Mouse (Mus musculus) frontal cortex, adult 2 months (tissue): ENCODE data around the gene Exoc3l. TPM values are rescaled to one million over a fixed set of nuclear protein-coding genes. Genes with fewer than 3 reads are reported as not detected.

Source experiments
- DNase-seq, 2 experiments: peaks; one replicate each; pipeline ENCODE4 v3.0.0; 2022; ENCODE audit warnings: low spot score in 1 of 2; ENCODE audit errors: extremely low spot score in 1 of 2
- polyA plus RNA-seq: library from polyadenylated mRNA; depleted of rRNA; stranded (reverse); fragments of >200 nt; gene quantifications from 2 replicates; pipeline ENCODE4 v1.2.3, GENCODE M21; 2012; rRNA removed

Exoc3l gene
- polyA plus RNA-seq: 2.2 and 2.4 TPM in 2 replicates

DNA sequence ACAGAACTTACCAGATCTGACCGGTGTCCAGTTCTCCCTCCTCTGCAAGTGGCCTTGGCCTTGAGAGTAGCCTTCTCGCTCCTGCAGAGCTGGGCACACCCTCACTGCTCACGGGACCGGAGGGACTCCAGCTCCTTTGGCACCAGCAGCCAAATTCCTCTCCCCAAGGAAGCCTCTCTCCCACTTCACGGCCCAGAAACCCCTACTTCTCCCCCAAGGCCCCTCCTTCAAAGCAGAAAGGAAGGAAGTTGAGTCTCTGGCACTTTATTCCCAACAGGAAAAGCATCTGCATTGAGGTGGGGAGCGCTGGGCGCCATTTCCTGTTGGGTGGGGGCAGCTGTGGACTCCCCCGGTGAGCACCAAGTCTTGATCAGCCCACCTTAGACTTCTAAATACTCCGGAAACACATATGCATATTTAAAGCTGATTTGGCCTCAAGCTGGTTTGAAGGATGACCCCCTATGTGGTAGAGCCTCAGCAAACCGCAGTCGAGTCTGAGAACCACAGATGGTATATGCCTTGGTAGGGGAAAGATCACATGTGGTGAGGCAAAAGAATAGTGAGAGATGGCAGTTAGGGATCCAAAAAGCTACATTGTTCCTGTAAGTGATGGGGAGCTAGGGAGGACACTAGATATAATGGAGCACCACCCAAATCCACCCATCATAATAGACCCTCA, at the start of gene Exoc3l:
Gene Exoc3l, minus strand, starts transcription at position 207 of the 679 bp plus-strand sequence.
- DNase-seq: no peak

DNA sequence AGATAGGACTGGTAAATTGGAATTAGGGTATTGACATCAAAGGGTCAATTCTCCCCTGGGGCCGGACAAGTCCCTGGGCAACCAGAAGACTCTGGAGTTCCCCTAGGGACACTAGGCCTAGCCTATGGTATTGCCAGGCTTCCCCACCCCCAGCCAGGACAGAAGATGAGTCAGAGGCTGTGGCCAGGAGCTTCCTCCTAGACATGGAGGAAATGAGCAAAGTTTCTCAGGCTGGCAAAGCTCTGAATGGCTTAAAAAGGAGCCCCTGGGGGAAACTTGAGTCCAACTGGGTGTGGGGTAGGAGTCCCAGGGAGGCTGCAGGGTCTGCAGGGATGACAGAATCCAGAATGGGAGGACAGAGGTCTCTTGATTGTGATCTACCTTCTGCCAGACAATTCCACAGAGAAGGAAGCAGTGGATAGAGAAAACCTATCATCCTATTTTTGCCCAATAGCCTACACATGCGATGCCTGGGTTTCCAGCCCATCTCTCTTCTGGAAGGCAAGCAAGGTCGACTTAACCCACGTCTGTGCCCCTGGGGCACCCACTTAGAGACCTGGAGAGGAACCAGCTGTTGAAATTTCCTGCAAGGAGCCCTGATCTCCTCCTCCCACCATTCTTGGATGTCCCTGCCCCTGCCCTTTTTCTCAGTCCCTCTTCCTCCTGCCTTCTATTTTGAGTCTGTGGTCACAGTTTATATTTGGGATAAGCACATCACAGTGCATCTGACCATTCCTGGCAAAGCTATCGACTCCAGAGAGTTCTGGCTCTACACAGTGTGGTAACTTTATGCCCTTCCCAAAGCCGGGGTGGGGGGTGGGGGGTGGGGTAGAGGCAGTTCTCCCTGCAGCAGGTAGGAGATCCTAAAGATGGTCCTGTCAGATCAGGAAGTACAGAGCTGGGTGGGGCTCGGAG, 49.4 kb upstream of the Exoc3l start:
- DNase-seq: peak in 1 of 2 experiments; percentile 31

DNA sequence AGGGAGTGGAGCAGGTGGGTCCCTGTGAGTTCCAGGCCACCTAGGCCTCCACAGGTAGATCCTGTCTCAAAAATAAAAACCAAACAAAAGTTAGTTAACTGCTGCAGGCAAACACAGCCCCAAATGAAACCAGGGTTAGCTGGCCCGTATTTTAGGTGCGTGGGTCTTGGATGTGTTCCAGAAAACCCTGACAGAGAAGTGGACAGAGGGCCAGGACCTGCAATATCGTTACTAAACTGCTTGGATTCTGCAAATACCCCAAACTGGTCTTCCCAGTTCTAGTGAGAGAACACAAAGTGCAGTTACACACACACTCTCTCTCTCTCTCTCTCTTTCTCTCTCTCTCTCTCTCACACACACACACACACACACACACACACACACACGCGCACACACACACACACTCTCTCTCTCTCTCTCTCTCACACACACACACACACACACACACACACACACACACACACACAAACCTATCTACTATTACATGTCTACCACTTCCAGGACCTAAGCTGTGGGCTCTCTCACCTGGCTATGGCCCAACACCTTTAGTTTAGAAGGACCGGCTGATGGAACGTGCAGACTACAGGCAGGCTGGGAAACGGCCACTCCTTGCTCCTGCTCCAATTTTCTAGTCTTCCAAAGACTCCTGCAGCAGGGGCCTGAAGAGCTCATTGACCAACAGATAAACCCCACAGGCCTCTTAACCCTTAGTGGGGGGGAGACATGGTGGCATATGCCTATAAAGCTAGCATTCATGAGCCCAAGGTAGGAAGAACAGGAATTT, 48.1 kb upstream of the Exoc3l start:
- DNase-seq: no peak

DNA sequence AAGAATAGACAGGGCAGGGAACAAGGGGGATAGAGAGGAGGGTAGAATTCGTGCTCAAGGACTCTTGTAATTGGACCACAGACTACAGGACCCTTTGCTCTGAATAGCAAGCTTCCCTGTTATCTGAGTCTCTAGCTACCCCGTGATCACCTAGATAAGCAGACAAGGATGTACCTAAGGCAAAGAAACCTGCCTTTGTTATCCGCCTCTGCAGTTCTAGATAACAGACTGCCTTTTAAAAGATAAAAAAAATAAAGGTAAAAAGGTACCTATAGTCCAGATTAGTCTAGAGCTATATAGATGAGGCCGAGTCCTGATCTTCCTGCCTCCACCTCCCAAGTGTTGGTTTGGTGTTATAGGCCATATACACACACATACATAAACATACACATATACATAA, 46.9 kb upstream of the Exoc3l start:
- no peak for DNase-seq

DNA sequence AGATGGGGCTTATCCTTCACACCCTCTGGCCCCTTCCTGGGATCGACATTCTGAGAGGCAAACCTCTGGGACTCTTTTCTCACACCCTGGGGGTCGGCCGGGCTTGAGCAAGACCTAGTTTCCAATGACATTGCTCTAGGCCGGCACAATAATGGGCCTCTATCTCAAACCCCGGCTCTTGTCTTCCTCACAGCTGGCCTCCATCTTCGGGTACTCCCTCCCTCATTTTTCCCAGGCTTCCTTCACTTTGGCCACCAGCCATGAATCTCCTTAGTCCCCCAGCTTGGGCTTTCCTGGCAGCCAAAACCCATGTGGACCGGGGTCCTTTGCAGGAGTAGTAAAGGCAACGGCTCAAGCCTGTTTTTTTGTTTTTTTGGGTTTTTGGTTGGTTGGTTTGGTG, 45.5 kb upstream of the Exoc3l start:
- no peak for DNase-seq

DNA sequence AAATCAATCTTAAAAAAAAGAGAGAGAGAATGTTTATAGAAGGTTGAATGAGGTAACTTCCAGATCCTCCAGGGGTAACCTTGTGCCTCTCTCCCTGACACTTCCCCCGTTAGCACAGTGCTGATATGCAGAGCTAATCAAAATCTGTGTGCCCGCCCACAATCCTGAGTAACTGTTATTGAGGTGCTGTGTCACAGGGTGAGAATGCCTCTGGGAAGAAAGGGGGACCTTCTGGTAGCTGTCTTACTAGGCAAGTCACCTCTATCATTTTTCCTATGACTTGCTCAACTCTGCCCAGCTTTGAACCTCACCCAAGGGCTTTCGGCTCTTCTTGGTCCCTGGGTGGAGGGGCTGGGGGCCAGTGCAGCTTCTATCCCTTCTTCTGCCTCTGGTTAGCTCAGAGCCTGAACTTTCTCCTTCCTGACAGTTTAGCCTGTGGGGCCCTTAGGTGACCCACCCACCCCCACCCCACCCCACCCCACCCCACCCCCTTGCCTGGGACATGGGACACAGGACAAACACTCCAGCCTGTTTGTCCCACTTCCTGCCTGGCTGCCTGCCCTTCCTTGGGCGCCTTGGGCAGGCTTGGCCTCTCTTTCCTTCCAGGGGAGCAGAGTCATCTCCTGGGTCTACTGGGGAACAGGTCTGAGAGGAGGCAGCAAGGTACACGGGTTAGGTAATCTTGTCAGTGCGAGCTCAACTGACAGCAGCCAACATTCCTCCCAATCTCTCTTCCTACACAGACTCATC, 44.2 kb upstream of the Exoc3l start:
- no peak for DNase-seq

DNA sequence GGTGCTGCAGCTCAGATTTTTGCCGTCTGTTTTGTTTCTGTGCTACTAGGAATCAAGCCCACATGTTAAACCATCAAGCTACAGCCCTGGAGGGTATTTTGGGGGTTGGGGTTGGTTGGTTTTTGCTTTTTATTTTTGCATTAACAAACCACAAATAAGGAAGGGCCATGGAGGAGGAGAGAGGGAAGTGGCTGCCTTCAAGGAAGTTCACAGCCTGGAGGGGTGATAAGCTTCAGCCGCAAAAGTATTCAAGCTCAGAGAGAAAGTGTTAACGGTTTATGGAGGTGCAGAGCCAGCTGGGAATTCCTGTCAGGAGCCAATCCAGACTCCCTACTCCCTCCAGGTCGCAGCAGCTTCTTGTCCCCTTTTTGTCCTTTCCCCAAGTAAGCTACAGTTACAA, 43.1 kb upstream of the Exoc3l start:
- DNase-seq: no peak

DNA sequence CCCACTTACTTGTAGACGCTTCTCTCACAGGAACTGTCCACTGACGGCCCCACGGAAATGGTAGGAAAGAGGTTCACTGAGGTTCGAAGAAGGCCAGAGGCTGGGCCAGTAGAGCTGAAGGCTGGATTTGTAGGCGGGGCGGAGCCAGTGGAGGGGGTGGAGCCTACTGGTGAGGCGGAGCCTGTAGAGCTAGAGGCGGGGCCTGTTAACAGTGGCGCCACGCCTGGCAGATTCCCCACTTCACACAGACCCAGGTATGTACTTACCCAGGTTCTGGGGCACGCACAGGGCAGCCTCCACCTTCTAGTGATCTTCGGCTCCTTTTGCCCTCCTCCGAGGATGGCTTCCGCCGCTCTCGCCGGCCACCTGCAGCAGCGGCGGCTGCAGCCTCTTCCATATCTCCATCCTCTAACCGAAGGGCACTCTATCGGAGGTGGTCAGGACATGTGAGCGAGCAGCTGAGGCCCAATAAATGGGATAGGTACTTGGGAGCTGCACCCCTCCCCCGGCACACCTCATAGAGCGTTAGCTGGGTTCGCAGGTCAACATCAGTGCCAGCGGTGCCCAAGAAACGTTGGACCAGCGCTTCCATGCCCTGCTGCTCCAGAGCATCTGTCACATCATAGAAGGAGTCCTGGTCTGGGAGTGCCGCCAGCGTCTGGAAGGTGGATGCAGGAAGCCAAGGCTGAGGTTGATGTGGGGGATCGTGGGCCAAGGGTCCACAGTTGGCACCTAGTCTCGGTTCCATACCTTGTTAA, 40.7 kb upstream of the Exoc3l start:
- DNase-seq: no peak

DNA sequence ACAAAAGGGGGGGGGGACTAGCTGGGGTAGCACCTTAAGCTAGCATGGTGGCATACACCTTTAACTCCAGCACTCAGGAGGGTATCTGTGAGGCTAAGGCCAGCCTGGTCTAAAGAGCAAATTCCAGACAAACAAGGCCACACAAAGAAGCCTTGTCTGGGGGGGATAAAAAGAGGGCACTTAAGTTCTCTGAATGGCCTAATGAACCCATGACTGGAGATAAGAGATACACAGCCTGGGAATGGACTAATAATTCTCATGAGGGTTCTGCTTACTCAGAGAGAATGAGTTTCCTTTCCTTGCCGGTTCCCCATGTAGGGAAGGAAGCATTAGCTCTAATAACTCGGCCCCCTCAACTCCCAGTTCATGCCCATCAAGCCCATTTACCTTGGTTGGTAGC, 36.6 kb upstream of the Exoc3l start:
- DNase-seq: no peak

DNA sequence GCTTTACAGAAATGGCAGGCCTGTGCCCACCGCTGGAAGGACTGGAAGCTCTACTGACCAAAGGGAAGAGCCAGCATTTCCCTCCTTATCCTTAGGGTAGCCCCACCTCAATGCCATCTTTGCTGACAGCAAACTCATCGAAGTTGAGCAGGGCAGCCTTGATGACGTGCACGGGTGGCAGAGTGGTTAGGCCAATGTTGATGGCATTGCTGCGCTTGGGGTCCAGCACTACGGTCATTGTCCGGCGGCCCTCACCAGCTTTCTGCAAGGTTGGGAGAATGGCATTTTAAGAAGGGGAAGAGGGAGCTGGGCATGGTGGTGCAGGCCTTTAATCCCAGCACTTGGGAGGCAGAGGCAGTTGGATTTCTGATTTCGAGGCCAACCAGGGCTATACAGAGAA, 36.0 kb upstream of the Exoc3l start:
- no peak for DNase-seq

DNA sequence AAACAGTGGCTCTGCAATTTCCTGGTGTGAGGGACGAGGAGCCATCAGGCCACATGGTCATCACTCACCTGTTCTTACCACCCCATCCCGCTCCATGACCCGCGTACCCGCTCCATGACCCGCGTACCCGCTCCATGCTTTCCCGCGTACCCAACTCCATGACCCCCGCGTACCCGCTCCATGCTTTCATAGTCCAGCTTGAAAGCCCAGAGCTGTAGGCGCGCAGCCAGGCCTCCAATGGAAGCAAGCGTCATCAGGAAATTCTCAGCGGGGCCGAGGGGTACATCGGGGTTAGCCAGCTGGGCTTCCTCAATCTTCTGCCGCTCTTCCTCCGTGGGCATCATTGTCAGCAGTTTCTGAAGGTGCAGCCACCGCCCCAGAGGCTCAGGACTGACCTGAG, 35.6 kb upstream of the Exoc3l start:
- DNase-seq: no peak

DNA sequence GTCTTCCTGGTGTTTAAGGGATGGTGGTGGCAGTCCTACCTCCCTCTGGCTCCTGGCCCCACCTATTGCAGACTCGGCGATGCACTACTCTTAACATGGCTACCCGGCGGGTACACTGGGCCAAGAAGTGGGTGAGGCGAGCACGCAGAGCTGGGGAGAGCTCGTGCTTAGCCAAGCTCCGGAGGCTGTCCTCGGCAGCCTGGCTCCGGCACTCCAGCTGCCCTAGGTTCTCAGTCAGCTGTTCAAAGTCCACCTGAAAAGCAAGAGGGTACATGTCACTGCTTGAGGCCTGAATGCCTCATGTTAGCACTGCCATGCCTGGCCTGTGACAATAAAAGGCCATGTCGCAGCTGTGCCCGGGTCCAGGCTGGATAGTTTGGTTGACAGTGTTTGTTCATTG, 34.4 kb upstream of the Exoc3l start:
- no peak for DNase-seq

DNA sequence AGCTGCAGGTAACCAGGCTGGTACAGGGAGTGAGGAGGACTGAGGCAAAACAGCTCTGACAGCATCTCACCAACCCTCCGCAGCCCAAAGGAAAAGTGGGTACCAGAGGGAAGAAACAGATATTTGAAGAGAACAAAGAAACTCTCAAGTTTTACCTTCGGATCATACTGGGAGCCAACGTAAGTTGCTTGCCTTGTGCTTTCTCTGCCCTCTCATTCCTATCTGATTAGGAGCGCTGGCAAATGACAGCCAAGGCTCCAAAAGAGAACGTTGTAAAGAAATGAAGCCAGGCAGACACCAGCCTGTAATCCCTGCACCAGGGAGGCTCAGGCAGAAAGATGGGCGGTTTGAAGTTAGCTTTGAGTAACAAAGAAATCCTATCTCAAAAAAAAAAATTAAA, 31.1 kb upstream of the Exoc3l start:
- DNase-seq: no peak

DNA sequence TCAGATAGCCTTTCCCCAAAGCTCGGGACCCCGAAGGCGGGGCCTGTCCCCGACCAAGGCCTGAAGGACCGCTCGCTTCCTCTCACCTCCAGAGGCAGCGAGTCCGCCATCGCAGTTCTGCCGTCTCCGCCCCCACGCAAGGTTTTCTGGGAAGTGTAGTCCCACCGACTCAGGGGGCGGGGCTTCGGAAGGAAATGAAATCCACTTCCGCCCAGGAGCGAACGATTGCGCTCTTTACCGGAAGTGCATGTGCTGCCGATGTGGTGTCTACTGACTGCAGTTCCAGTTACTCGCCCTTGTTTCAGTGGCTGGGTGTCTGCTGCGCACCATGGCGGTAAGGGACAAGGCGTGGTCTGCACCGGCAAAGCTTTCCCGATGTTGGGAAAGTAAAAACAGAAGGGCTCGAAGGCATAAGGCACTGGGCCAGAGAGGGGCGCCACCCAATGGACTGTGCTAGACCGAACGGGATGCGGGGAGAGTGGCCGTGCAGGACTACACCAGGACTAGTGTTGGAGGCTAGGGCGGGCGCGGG, 30.3 kb upstream of the Exoc3l start, which contains the start of the genes Lrrc29 and Tmem208:
Gene Lrrc29, minus strand, starts transcription at position 138 of the 532 bp plus-strand sequence.
Gene Tmem208, plus strand, starts transcription at position 214 of the 532 bp plus-strand sequence.
- DNase-seq: peak; percentile 95 to 98

DNA sequence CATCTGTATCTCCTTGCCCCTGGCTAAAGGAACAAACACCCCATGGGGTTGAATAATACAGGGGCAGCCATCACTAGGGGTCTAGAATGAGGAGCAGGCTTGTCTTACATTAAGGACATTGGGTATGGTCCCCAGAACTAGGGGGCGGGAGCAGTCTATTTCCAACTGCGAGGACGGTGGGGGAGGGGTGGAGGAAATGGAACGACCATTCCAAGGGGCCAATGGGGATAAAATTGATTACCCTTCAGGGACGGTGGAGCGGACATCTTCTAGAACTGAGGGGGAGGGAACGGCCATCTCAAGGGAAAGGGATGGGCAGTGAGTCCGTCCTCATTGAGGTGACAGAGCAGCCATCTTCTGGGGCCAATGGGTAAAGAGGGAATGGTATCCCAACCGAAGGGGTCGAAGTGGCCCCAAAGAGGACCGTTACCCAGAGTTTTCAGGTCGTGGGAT, 29.8 kb upstream of the Exoc3l start:
- DNase-seq: no peak

DNA sequence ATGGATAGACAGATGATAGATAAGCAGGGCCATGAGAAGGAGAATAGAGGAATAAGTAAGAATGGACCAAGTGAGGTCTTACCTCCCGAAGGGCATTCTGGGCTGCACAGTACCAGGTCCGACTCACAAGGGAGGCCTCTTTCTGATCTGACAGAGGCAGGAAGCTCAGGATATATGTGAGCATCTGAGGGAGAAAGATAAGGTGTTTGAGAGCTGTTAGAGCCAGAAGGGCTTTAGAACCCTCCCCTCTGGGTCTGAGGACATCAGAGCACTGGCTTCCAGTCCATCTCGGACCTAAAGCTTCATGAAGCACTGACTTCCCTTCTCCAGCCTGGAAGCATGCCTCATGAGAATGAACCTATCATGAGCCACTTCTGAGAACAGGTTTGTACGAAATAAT, 27.3 kb upstream of the Exoc3l start:
- no peak for DNase-seq

DNA sequence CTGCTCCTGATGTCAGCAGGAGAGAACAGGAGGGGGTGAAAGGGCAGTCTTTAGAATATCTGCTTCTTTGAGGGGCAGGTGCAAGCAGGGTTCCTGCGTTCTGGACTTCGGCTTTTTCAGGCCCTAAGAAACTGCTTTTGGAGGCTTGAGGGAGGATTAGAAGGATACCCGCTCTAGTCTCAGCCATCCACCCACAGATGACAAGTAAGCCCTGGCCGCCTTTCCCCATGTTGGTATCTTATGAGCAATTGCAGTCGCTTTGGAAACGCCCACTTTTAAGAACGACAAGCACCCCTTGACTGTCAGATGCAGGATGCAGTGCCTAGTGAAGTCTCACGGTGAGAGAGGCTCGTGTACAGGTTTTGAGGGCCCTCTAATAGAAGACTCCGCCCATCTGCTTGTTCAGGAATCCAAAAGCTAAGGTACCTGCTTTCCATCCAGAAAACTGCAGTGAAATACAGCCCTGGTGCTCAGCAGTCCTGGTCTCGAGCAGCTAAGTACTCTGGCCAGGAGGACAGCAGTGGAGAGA, 22.8 kb upstream of the Exoc3l start:
- no peak for DNase-seq

DNA sequence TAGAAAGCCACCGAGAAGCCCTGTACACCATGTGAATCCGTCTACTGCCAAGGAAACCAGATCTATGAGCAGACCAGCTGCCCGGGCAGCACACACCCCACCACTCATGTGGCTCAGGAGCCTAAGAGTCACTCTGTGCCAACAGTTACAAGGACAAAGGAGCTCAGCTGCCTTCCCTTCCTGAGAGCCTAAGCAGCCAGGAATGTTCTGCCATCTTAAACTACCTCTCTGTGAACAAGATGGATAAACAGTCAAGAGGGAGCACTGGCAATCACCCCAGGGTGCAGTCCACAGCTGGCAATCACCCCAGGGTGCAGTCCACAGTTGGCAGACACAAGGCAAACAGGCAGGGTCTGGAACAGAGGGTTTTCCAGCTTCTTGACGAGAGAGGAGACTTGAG, 22.0 kb upstream of the Exoc3l start:
- DNase-seq: no peak
